Mouse (Mus musculus): ENCODE data around the gene Abca3. TPM values are rescaled to one million over a fixed set of nuclear protein-coding genes. Genes with fewer than 3 reads are reported as not detected.

The Abca3 gene
- polyA plus RNA-seq, 1 experiment from 2014 or later = 7.1 TPM

DNA sequence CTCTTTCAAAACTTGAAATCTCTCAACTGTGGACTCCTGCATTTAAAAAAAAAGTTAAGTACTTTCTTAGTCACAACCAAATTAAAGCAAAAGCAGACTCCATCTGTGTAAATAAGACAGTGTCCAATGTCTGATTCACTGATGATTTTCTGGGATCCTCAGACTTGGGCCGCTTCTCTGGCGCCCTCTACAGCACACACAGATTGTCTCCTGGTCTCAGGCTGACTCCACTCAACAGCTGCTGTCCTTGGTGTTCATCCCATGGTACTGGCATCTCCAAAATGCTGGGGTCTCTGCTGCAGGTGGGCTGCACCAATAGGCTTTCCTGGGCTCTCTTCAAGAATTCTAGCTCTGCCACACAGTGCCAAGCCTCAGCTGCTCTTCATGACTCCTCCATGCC is 38.1 kb downstream of the Abca3 start:
- 6% methylated on average over 2 of the region's 2 CpGs for WGBS (ENCODE audit: insufficient replicate concordance)
- H3K9ac ChIP-seq (replicated peaks) = no peak overlapping the region
- no peaks in the 10 kb centered on the region for H3K9me3 ChIP-seq (ENCODE audit: low read length)
- no peak overlapping the region for H3K4me3 ChIP-seq (ENCODE audit: low read depth, low read length)
- H3K27me3 ChIP-seq (ENCODE audit: insufficient read depth, low read length) = no peaks in the 10 kb centered on the region
- H3K36me3 ChIP-seq (replicated peaks; ENCODE audit: insufficient read depth, low read length) = peaks cover 32% of the 10 kb centered on the region
- H3K4me1 ChIP-seq (ENCODE audit: insufficient read depth) = no peaks in the 10 kb centered on the region
- TF ChIP-seq CTCF (IDR thresholded peaks at IDR 0.05; ENCODE audit: low read depth) (peak; percentile 81), EP300 (IDR thresholded peaks at IDR 0.05; ENCODE audit: low read depth) (no peak)
- H3K27ac ChIP-seq (ENCODE audit: low read depth) = no peak overlapping the region
- DNase-seq = peak; percentile 66
- H3K4me2 ChIP-seq (ENCODE audit: low read depth, low read length) = no peak overlapping the region
- peak; percentile 47; the same call in 1 of the 2 replicates for ATAC-seq

DNA sequence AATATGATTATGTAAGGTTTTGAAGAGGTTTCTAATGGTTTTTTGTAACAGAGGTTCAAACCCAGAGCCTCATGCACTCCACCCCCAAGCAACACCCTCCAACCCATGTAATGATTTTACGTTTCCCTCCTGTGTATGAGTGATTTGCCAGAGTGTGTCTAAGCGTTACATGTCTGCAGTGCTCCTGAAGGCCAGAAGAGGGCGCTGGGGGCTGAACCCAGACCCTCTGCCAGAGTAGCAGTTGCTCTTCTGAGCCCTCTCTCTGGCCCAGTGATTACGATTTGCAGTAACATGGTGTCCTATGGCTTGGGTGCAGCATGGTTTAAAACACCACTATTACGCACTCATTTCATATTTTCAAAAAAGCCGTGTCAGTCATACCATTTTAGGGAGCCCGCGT is 39.4 kb downstream of the Abca3 start:
- DNase-seq = peak; percentile 37

DNA sequence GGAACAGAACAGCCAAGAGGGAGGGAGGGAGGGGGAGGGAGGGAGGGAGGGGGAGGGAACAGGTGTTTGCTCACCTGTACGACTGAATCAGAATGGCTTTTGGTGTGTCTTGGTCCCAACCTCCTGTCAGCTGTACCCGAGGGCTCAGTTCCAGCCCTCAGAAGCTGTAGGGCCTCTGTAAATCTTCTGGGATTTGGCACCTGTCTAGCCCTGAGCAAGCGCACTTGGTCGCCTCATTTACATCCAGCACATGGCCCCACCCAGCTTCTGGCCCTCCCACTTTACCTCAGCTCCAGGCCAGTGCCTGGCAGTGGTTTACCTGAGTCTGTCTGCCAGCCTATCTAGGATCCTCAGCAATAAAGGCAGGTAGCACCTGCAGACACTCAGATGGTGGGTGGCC is 41.8 kb downstream of the Abca3 start:
- Histone ChIP-seq H3K9ac (replicated peaks) (no peak overlapping the region), H3K4me1 (ENCODE audit: insufficient read depth) (no peaks in the 10 kb centered on the region), H3K27me3 (ENCODE audit: insufficient read depth, low read length) (no peaks in the 10 kb centered on the region), H3K27ac (ENCODE audit: low read depth) (no peak overlapping the region), H3K36me3 (replicated peaks; ENCODE audit: insufficient read depth, low read length) (peaks cover 34% of the 10 kb centered on the region), H3K9me3 (ENCODE audit: low read length) (no peaks in the 10 kb centered on the region), H3K4me3 (ENCODE audit: low read depth, low read length) (no peak overlapping the region), H3K4me2 (ENCODE audit: low read depth, low read length) (no peak overlapping the region)
- 65% methylated on average over 4 of the region's 4 CpGs for WGBS (ENCODE audit: insufficient replicate concordance)
- DNase-seq (no peak), ATAC-seq (no peak)
- TF ChIP-seq CTCF (IDR thresholded peaks at IDR 0.05; ENCODE audit: low read depth) = no peak

More for the DNA sequence above, 39.4 kb downstream of the Abca3 start:
- Histone ChIP-seq H3K27ac (ENCODE audit: low read depth) (no peak overlapping the region), H3K9me3 (ENCODE audit: low read length) (no peaks in the 10 kb centered on the region), H3K27me3 (ENCODE audit: insufficient read depth, low read length) (no peaks in the 10 kb centered on the region), H3K9ac (replicated peaks) (no peak overlapping the region), H3K36me3 (replicated peaks; ENCODE audit: insufficient read depth, low read length) (peaks cover 28% of the 10 kb centered on the region), H3K4me1 (ENCODE audit: insufficient read depth) (no peaks in the 10 kb centered on the region), H3K4me3 (ENCODE audit: low read depth, low read length) (no peak overlapping the region), H3K4me2 (ENCODE audit: low read depth, low read length) (no peak overlapping the region)
- TF ChIP-seq EP300 (IDR thresholded peaks at IDR 0.05; ENCODE audit: low read depth) (no peak), CTCF (IDR thresholded peaks at IDR 0.05; ENCODE audit: low read depth) (peak; percentile 71)
- ATAC-seq = no peak
- 73% methylated on average over 8 of the region's 8 CpGs for WGBS (ENCODE audit: insufficient replicate concordance)

DNA sequence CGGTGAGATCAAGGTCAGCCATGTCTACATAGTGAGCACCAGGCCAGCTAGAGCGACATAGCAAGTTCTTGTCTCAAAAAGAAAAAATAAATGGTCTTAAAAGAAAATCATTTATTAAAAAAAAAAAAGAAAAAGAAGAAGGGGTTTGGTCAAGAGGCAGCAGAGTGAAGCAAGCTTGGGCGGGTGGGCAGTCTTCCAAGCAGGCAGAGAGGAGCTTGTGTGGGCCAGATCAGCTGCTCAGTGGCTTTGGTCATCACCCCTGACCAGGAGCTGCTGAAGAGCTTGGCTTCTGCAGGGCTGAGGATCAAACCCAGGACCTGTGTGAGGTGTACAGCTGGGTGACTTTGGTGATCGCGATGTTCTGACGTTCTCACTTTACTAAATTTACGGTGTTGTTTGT is 42.7 kb downstream of the Abca3 start:
- H3K4me1 ChIP-seq (ENCODE audit: insufficient read depth) = no peaks in the 10 kb centered on the region
- H3K4me2 ChIP-seq (ENCODE audit: low read depth, low read length) = no peak overlapping the region
- H3K27ac ChIP-seq (ENCODE audit: low read depth) = no peak overlapping the region
- no peak for TF ChIP-seq CTCF (IDR thresholded peaks at IDR 0.05; ENCODE audit: low read depth)
- H3K36me3 ChIP-seq (replicated peaks; ENCODE audit: insufficient read depth, low read length) = peaks cover 41% of the 10 kb centered on the region
- H3K27me3 ChIP-seq (ENCODE audit: insufficient read depth, low read length) = no peaks in the 10 kb centered on the region
- no peak for ATAC-seq
- no peak overlapping the region for H3K9ac ChIP-seq (replicated peaks)
- H3K9me3 ChIP-seq (ENCODE audit: low read length) = no peaks in the 10 kb centered on the region
- DNase-seq = no peak
- 86% methylated on average over 7 of the region's 7 CpGs for WGBS (ENCODE audit: insufficient replicate concordance)
- H3K4me3 ChIP-seq (ENCODE audit: low read depth, low read length) = no peak overlapping the region

DNA sequence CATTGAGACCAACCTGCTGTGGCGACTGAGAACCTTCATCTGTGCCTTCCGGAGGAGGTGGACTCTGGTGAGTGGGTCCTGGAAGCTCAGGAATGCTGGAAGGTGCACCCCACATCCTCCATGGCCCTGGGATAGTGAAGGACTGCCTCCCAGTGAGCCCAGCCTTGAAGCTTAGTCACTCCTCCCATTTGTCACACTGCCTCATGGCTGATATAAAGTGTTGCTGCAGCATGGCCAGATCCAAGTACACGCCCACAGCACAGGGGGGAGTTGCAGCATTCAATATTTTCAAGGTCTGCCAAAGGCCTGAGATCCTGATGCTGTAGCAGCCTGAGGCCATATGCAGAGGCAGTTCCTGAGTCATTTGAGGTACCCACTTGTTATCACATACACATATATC is 50.6 kb downstream of the Abca3 start:
- H3K27ac ChIP-seq (ENCODE audit: low read depth) = no peak overlapping the region
- 76% methylated on average over 3 of the region's 3 CpGs for WGBS (ENCODE audit: insufficient replicate concordance)
- no peak overlapping the region for H3K4me3 ChIP-seq (ENCODE audit: low read depth, low read length)
- H3K36me3 ChIP-seq (replicated peaks; ENCODE audit: insufficient read depth, low read length) = peaks cover 69% of the 10 kb centered on the region
- H3K4me2 ChIP-seq (ENCODE audit: low read depth, low read length) = no peak overlapping the region
- no peaks in the 10 kb centered on the region for H3K27me3 ChIP-seq (ENCODE audit: insufficient read depth, low read length)
- DNase-seq (no peak), ATAC-seq (no peak)
- no peak overlapping the region for H3K9ac ChIP-seq (replicated peaks)
- no peaks in the 10 kb centered on the region for H3K4me1 ChIP-seq (ENCODE audit: insufficient read depth)
- TF ChIP-seq EP300 (IDR thresholded peaks at IDR 0.05; ENCODE audit: low read depth) (no peak), CTCF (IDR thresholded peaks at IDR 0.05; ENCODE audit: low read depth) (no peak)
- H3K9me3 ChIP-seq (ENCODE audit: low read length) = no peaks in the 10 kb centered on the region

DNA sequence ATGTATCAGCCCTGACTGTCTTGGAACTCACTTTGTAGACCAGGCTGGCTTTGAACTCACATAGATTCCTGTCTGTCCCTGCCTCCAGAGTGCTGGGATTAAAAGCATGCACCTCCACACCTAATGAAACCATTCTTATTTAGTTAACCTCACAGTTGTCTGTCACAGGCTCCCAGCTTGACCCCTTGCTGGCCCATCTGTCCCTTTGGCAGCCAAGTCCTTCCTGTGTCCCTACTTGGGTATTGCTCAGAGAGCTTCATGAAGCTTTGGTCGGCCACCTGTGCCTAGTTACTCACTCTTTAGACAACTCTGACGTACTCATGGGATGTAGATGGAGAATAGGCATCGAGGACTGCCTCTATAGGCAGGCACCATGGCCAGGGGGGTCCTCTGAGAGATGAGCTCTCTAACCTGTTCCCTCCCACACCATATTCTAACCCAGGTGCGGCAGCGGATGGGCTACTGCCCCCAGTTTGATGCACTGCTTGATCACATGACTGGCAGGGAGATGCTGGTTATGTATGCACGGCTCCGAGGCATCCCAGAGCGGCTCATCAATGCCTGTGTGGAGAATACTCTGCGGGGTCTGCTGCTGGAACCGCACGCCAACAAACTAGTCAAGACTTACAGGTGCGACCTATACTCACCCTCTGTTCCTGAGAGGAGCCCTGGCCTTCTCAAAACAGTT is 55.5 kb downstream of the Abca3 start:
- no peak for DNase-seq
- H3K4me1 ChIP-seq (ENCODE audit: insufficient read depth) = no peaks in the 10 kb centered on the region
- no peak overlapping the region for H3K4me3 ChIP-seq (ENCODE audit: low read depth, low read length)
- H3K4me2 ChIP-seq (ENCODE audit: low read depth, low read length) = no peak overlapping the region
- H3K36me3 ChIP-seq (replicated peaks; ENCODE audit: insufficient read depth, low read length) = peaks cover 73% of the 10 kb centered on the region
- ATAC-seq = no peak
- H3K27ac ChIP-seq (ENCODE audit: low read depth) = no peak overlapping the region
- H3K9ac ChIP-seq (replicated peaks) = no peak overlapping the region
- H3K27me3 ChIP-seq (ENCODE audit: insufficient read depth, low read length) = no peaks in the 10 kb centered on the region
- H3K9me3 ChIP-seq (ENCODE audit: low read length) = no peaks in the 10 kb centered on the region
- 87% methylated on average over 12 of the region's 12 CpGs for WGBS (ENCODE audit: insufficient replicate concordance)
- TF ChIP-seq EP300 (IDR thresholded peaks at IDR 0.05; ENCODE audit: low read depth) (no peak), CTCF (IDR thresholded peaks at IDR 0.05; ENCODE audit: low read depth) (no peak)

Data from liver, postnatal 0 days (tissue).